Mouse (Mus musculus): Measurements from ENCODE around the gene Rab40c.

Gene Rab40c

GRCm38 (mm10) chr17:25874148-25874720 is 45.3 kb downstream of the Rab40c start:
- peak; percentile 81 for DNase-seq

GRCm38 (mm10) chr17:25873405-25874147 is 46.0 kb downstream of the Rab40c start:
- DNase-seq: no peak

GRCm38 (mm10) chr17:25872676-25873075 is 46.9 kb downstream of the Rab40c start:
- peak; percentile 86 for DNase-seq

- peak; percentile 69 for DNase-seq
Measured at GRCm38 (mm10) chr17:25871566-25871965, 48.0 kb downstream of the Rab40c start.

- DNase-seq: no peak
Measured at GRCm38 (mm10) chr17:25869954-25870353, 49.6 kb downstream of the Rab40c start.

GRCm38 (mm10) chr17:25869498-25869897 is 50.0 kb downstream of the Rab40c start:
- DNase-seq: peak; percentile 21

- DNase-seq: peak; percentile 94
Measured at GRCm38 (mm10) chr17:25868601-25869191, 50.8 kb downstream of the Rab40c start, which contains the start of gene Mcrip2. Mcrip2 (minus strand) TSS chr17:25868764.

GRCm38 (mm10) chr17:25867836-25868600 is 51.5 kb downstream of the Rab40c start:
- peak; percentile 85 for DNase-seq

- DNase-seq: no peak
Measured at GRCm38 (mm10) chr17:25867509-25867835, 52.1 kb downstream of the Rab40c start.

GRCm38 (mm10) chr17:25866172-25866571 is 53.4 kb downstream of the Rab40c start:
- DNase-seq: peak; percentile 85

GRCm38 (mm10) chr17:25865288-25865687 is 54.2 kb downstream of the Rab40c start:
- DNase-seq: peak; percentile 31

- DNase-seq: peak; percentile 58
Measured at GRCm38 (mm10) chr17:25864311-25864710, 55.2 kb downstream of the Rab40c start.

GRCm38 (mm10) chr17:25863681-25864080 is 55.8 kb downstream of the Rab40c start:
- DNase-seq: peak; percentile 75

GRCm38 (mm10) chr17:25861704-25862612 is 57.6 kb downstream of the Rab40c start:
- DNase-seq: peak; percentile 62

GRCm38 (mm10) chr17:25860832-25861703 is 58.5 kb downstream of the Rab40c start, which contains the start of gene Wdr90:
Wdr90 (minus strand) TSS chr17:25861501.
- peak; percentile 91 for DNase-seq

- no peak for DNase-seq
Measured at GRCm38 (mm10) chr17:25860229-25860628, 59.3 kb downstream of the Rab40c start.

- DNase-seq: peak; percentile 97
Measured at GRCm38 (mm10) chr17:25844396-25844901, 75.1 kb downstream of the Rab40c start, which contains the start of gene Rhot2. Rhot2 (minus strand) TSS chr17:25844851.

GRCm38 (mm10) chr17:25843636-25844395 is 75.7 kb downstream of the Rab40c start:
- peak; percentile 41 for DNase-seq

GRCm38 (mm10) chr17:25843122-25843521 is 76.4 kb downstream of the Rab40c start:
- DNase-seq: no peak

- DNase-seq: no peak
Measured at GRCm38 (mm10) chr17:25842509-25842908, 77.0 kb downstream of the Rab40c start.
